Mouse (Mus musculus) Muller cell, postnatal 12 days (primary cell): ENCODE data around the gene Tnrc18.

ENCODE experiments used
- DNase-seq: peaks from one replicate; pipeline ENCODE4 v3.0.0-alpha.2; 2015; ENCODE audit errors: inconsistent ontology term

The Tnrc18 gene

GRCm38 (mm10) chr5:142692971-142693737, 124.3 kb downstream of the Tnrc18 start:
- DNase-seq, result no peak

- no peak for DNase-seq
Measured at GRCm38 (mm10) chr5:142692248-142692647, 125.2 kb downstream of the Tnrc18 start, which contains the start of gene Slc29a4. Gene Slc29a4 (plus strand): TSS chr5:142692512.

- no peak for DNase-seq
Measured at GRCm38 (mm10) chr5:142690343-142690742, 127.1 kb downstream of the Tnrc18 start.

- DNase-seq, result no peak
Measured at GRCm38 (mm10) chr5:142688866-142689265, 128.6 kb downstream of the Tnrc18 start.

- no peak for DNase-seq
Measured at GRCm38 (mm10) chr5:142682529-142682928, 134.9 kb downstream of the Tnrc18 start.

- DNase-seq, result peak; percentile 16
Measured at GRCm38 (mm10) chr5:142681911-142682310, 135.6 kb downstream of the Tnrc18 start.

GRCm38 (mm10) chr5:142679065-142679464, 138.4 kb downstream of the Tnrc18 start:
- no peak for DNase-seq

GRCm38 (mm10) chr5:142678141-142678571, 139.3 kb downstream of the Tnrc18 start:
- no peak for DNase-seq
